Mouse (Mus musculus) lung, postnatal 0 days (tissue): ENCODE data around the gene Pptc7.

Experiments used
- CTCF ChIP-seq: IDR thresholded peaks from 2 replicates; pipeline ENCODE4 v1.5.1; 2016; ENCODE audit warnings: antibody characterized with exemption, mild to moderate bottlenecking
- EP300 ChIP-seq: IDR thresholded peaks from 2 replicates; pipeline ENCODE4 v1.6.1; 2016; ENCODE audit warnings: antibody characterized with exemption, mild to moderate bottlenecking, control low read depth

DNA sequence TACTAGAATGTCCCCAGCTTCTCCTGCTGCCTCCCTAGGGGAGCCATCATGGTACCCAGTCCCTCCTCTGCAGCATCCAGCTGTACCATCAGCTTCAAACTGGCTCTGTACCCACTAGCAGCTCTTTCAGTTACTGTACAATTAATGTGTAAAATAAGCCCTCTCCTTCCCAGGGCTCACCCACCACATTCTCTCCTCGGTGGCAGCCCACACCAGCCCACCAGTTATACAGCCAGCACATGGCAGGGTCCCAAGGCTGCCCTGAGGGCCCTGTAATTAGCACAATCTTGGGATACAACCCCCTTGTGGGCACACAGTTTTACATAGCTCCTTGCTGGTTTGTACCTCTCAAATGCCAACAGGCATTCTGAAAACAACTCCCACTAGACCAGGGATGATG is 43.2 kb upstream of the Pptc7 start:
- TF ChIP-seq CTCF (no peak), EP300 (no peak)
